Mouse (Mus musculus): ENCODE results near the gene Spag8.
A peak's percentile ranks its signal among the peaks of the same experiment; 100 is the strongest.

The Spag8 gene

GRCm38 (mm10) chr4:43653161-43654015 lies at the start of gene Spag8:
Gene Spag8, minus strand, starts transcription at chr4:43653594.
- DNase-seq (ENCODE audit: low spot score): no peak

GRCm38 (mm10) chr4:43700707-43701106 lies 47.3 kb upstream of the Spag8 start, which contains the start of gene Olfr70:
Gene Olfr70, minus strand, starts transcription at chr4:43700807.
- no peak for DNase-seq (ENCODE audit: low spot score)

- DNase-seq (ENCODE audit: low spot score): no peak
Measured at GRCm38 (mm10) chr4:43696561-43696960, 43.2 kb upstream of the Spag8 start.

GRCm38 (mm10) chr4:43695249-43695671 lies 41.9 kb upstream of the Spag8 start:
- peak; percentile 18 for DNase-seq (ENCODE audit: low spot score)

- DNase-seq (ENCODE audit: low spot score): no peak
Measured at GRCm38 (mm10) chr4:43694439-43695248, 41.2 kb upstream of the Spag8 start.

GRCm38 (mm10) chr4:43693806-43694241 lies 40.4 kb upstream of the Spag8 start:
- peak; percentile 22 for DNase-seq (ENCODE audit: low spot score)

- no peak for DNase-seq (ENCODE audit: low spot score)
Measured at GRCm38 (mm10) chr4:43691026-43691425, 37.6 kb upstream of the Spag8 start.

- no peak for DNase-seq (ENCODE audit: low spot score)
Measured at GRCm38 (mm10) chr4:43690021-43690420, 36.6 kb upstream of the Spag8 start.

- peak; percentile 79 for DNase-seq (ENCODE audit: low spot score)
Measured at GRCm38 (mm10) chr4:43679416-43680043, 26.1 kb upstream of the Spag8 start.

GRCm38 (mm10) chr4:43678541-43678940 lies 25.1 kb upstream of the Spag8 start:
- DNase-seq (ENCODE audit: low spot score): no peak

- no peak for DNase-seq (ENCODE audit: low spot score)
Measured at GRCm38 (mm10) chr4:43675608-43676007, 22.2 kb upstream of the Spag8 start.

- no peak for DNase-seq (ENCODE audit: low spot score)
Measured at GRCm38 (mm10) chr4:43674974-43675373, 21.6 kb upstream of the Spag8 start.

GRCm38 (mm10) chr4:43673703-43674102 lies 20.3 kb upstream of the Spag8 start:
- DNase-seq (ENCODE audit: low spot score): no peak

GRCm38 (mm10) chr4:43672070-43672469 lies 18.7 kb upstream of the Spag8 start:
- peak; percentile 96 for DNase-seq (ENCODE audit: low spot score)

GRCm38 (mm10) chr4:43669428-43669794 lies 16.0 kb upstream of the Spag8 start:
- DNase-seq (ENCODE audit: low spot score): no peak

GRCm38 (mm10) chr4:43668782-43669427 lies 15.5 kb upstream of the Spag8 start, which contains the start of the genes Tmem8b and Fam221b:
Gene Tmem8b, plus strand, starts transcription at chr4:43668971.
Gene Fam221b, minus strand, starts transcription at chr4:43669145.
- peak; percentile 80 for DNase-seq (ENCODE audit: low spot score)

- peak; percentile 21 for DNase-seq (ENCODE audit: low spot score)
Measured at GRCm38 (mm10) chr4:43666412-43666811, 13.0 kb upstream of the Spag8 start.

GRCm38 (mm10) chr4:43657146-43657545 lies 3.8 kb upstream of the Spag8 start:
- no peak for DNase-seq (ENCODE audit: low spot score)

GRCm38 (mm10) chr4:43656339-43657109 lies 3.1 kb upstream of the Spag8 start, which contains the start of gene Hint2:
Gene Hint2, minus strand, starts transcription at chr4:43656466.
- DNase-seq (ENCODE audit: low spot score): peak; percentile 96

GRCm38 (mm10) chr4:43655656-43656338 lies 2.4 kb upstream of the Spag8 start:
- no peak for DNase-seq (ENCODE audit: low spot score)
